Mouse (Mus musculus) forebrain, postnatal 0 days (tissue): Measurements from ENCODE around the gene Fhit. TPM values are rescaled to one million over a fixed set of nuclear protein-coding genes. Genes with fewer than 3 reads are reported as not detected.

Experiments
- ATAC-seq: fragments of 200-750 bp; cut with Nextera tagmentation; 2 replicates; pipeline ENCODE4 v1.8.0; 2017; ENCODE audit warnings: mild to moderate bottlenecking, moderate library complexity
- DNase-seq: peaks from one replicate; pipeline ENCODE4 v3.0.0-alpha.2; 2015
- H3K27ac ChIP-seq: fragments of 300-500 bp; sonication (generic); 2 replicates; pipeline ENCODE4 v1.5.1; 2014; ENCODE audit warnings: low read depth, mild to moderate bottlenecking, antibody characterized with exemption, low read length, moderate library complexity, mixed read lengths
- H3K27me3 ChIP-seq: fragments of 300-500 bp; sonication (generic); 2 replicates; pipeline ENCODE4 v1.6.1; 2014; ENCODE audit warnings: mild to moderate bottlenecking, low read length, mixed read lengths; ENCODE audit not compliant: insufficient read depth
- H3K36me3 ChIP-seq: fragments of 300-500 bp; sonication (generic); 2 replicates; pipeline ENCODE4 v1.6.1; 2014; ENCODE audit warnings: mild to moderate bottlenecking, moderate library complexity; ENCODE audit not compliant: insufficient read depth
- H3K4me1 ChIP-seq: fragments of 300-500 bp; sonication (generic); 2 replicates; pipeline ENCODE4 v1.6.1; 2014; ENCODE audit warnings: antibody characterized with exemption; ENCODE audit not compliant: insufficient read depth
- H3K4me2 ChIP-seq: fragments of 300-500 bp; sonication (generic); 2 replicates; pipeline ENCODE4 v1.6.1; 2014; ENCODE audit warnings: low read depth, mild to moderate bottlenecking, moderate library complexity
- H3K4me3 ChIP-seq: fragments of 300-500 bp; sonication (generic); 2 replicates; pipeline ENCODE4 v1.5.1; 2014; ENCODE audit warnings: low read depth, low read length, mixed read lengths
- H3K9ac ChIP-seq: fragments of 300-500 bp; sonication (generic); 2 replicates; pipeline ENCODE4 v1.6.1; 2014; ENCODE audit warnings: mild to moderate bottlenecking
- H3K9me3 ChIP-seq: fragments of 300-500 bp; sonication (generic); 2 replicates; pipeline ENCODE4 v1.6.1; 2016; ENCODE audit warnings: low read length
- CTCF ChIP-seq: sonication (generic); IDR thresholded peaks from 2 replicates; pipeline ENCODE4 v1.5.1; 2016; ENCODE audit warnings: antibody characterized with exemption, control low read depth, low read depth
- whole genome bisulfite sequencing: fragments of 180-500 bp; shearing (Covaris S2); extraction: QIAGEN DNeasy Blood & Tissue Kit; methylation state at CpG from one replicate; pipeline ENCODE4 v1.1.7; 2014; 5-methylcytosine and 5-hydroxymethylcytosine counted together
- polyA plus RNA-seq: library from polyadenylated mRNA; unstranded; fragments of >200 nt; fragmentation: Nextera tagmentation; extraction: Ambion mirVana; gene quantifications from 2 replicates; pipeline ENCODE4 v1.2.1, GENCODE M21; 2015
- total RNA-seq: library from RNA; depleted of rRNA; stranded (reverse); fragments of >200 nt; gene quantifications from 2 replicates; pipeline ENCODE4 v1.2.3, GENCODE M21; 2014

Fhit gene
- total and polyA plus RNA-seq, 2 experiments from 2014 or later, result 8.0 to 8.9 TPM

DNA sequence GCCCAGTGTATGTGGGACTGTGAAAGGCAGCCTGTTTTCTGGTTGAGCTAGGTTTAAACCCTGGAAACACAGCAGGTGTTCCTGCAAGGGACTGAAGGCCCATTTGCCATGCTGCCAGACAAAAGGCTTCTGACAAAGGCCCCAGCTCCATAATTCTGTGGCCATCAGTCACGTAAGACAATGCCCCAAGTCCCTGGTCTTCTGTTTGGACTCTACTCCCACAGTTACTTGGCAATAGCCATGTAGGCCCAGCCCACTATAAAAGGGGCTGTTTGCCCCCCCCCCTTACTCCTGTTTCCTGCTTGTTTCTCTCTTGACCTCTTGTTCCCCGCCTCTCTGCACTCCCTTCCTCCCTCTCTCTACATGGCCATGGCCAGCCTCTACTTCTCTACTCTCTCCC is 502.5 kb downstream of the Fhit start:
- WGBS, result 55% methylated on average over 2 of the region's 2 CpGs
- DNase-seq, result no peak

DNA sequence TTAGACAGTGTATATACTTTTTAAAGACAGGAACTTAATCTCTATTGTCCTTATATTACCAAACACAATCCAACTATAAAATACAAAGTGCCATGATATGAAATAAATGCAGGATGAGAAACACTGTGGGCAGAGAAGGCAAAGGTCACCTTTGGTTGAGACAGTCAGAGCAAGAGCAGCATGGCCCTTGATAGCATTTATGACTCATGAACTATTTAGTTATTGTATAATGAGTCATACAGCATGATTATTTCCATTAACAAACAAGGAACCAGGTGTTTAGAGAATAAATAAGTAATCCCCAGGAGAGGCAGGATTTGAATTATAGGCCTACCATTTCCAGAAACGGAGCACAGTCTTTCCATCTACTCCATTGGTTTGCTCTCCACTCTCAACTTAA is 503.6 kb downstream of the Fhit start:
- no peaks in the 10 kb centered on the region for H3K9me3 ChIP-seq
- no peak overlapping the region for H3K9ac ChIP-seq
- H3K36me3 ChIP-seq, result no peaks in the 10 kb centered on the region
- ATAC-seq (no peak), DNase-seq (no peak)
- no peaks in the 10 kb centered on the region for H3K4me1 ChIP-seq
- no peak overlapping the region for H3K4me3 ChIP-seq
- WGBS, result 95% methylated on average over 1 of the region's 1 CpGs
- H3K27ac ChIP-seq, result no peak overlapping the region
- TF ChIP-seq CTCF, result no peak
- no peak overlapping the region for H3K4me2 ChIP-seq
- no peaks in the 10 kb centered on the region for H3K27me3 ChIP-seq

More for the DNA sequence above, 502.5 kb downstream of the Fhit start:
- Histone ChIP-seq H3K9me3 (no peaks in the 10 kb centered on the region), H3K4me2 (no peak overlapping the region), H3K27ac (no peak overlapping the region), H3K4me3 (no peak overlapping the region), H3K36me3 (no peaks in the 10 kb centered on the region), H3K9ac (no peak overlapping the region), H3K4me1 (no peaks in the 10 kb centered on the region), H3K27me3 (no peaks in the 10 kb centered on the region)
- ATAC-seq, result no peak
- no peak for TF ChIP-seq CTCF

DNA sequence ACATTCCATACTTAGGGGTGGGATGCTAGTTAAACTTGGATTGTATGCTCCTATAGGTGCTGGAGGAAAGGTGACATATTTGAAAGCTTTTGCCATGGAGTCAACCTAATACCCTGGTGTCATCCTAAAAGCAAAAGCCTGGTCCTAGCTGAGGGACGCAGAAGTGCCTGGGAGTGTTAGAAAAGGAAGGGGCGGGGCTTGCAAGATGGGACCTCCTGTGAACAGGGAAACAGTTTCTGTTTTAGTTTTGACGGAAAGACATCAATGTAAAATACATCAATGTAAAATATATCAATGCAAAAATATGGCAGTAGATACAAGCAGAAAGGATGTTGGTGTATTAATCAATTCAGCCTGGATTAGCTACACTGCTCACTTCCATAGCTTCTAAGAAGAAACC is 504.5 kb downstream of the Fhit start:
- Histone ChIP-seq H3K4me1 (no peaks in the 10 kb centered on the region), H3K36me3 (no peaks in the 10 kb centered on the region), H3K4me3 (no peak overlapping the region), H3K9me3 (no peaks in the 10 kb centered on the region), H3K27me3 (no peaks in the 10 kb centered on the region), H3K9ac (no peak overlapping the region), H3K27ac (no peak overlapping the region), H3K4me2 (no peak overlapping the region)
- ATAC-seq, result no peak
- TF ChIP-seq CTCF, result no peak
- 86% methylated on average over 3 of the region's 3 CpGs for WGBS
- DNase-seq, result no peak

DNA sequence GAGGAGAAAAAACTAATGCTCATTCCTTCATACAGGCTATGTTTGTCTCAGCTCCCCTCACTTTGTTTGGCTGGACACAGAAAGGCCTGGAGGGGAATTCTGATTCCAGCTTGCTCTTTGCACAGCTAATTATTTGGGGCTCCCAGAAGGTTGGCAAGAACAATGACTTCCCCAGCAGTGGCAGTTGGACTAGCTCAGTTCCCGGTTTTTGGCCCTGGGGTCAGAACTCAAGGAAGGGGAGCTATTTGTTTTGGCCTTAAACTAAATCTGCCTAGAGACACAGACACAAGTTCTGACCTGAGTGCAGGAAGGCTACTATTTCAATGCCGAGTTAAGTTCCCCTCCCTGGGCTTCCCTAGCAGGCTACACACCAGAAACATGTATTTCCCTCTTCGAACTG is 506.0 kb downstream of the Fhit start:
- Histone ChIP-seq H3K9me3 (no peaks in the 10 kb centered on the region), H3K27me3 (no peaks in the 10 kb centered on the region), H3K27ac (no peak overlapping the region), H3K4me3 (no peak overlapping the region), H3K4me1 (no peaks in the 10 kb centered on the region), H3K36me3 (no peaks in the 10 kb centered on the region), H3K4me2 (no peak overlapping the region), H3K9ac (no peak overlapping the region)
- TF ChIP-seq CTCF, result no peak
- WGBS, result 42% methylated on average over 3 of the region's 3 CpGs
- no peak for DNase-seq
- no peak for ATAC-seq

DNA sequence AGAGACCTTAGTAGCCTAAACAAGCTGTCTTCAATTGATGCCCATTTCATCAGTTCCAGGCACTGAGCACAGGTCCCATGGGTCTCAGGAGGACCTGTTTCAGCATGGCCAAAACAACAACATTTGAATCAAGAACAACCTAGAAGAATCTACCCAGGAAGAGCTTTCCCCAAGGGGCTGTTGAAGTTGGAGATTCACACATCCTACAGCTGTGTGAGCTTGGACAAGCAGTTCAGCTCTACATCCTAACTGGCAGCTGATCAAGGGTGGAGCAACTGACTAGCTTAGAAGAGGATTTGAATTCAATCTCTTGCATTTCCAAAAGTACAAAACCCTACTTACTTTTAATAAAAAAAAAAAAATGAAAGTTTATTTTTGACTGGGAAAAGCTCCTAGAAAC is 514.0 kb downstream of the Fhit start:
- DNase-seq (no peak), ATAC-seq (no peak)
- Histone ChIP-seq H3K36me3 (no peaks in the 10 kb centered on the region), H3K27me3 (no peaks in the 10 kb centered on the region), H3K9me3 (no peaks in the 10 kb centered on the region), H3K4me3 (no peak overlapping the region), H3K4me1 (no peaks in the 10 kb centered on the region), H3K27ac (no peak overlapping the region), H3K9ac (no peak overlapping the region), H3K4me2 (no peak overlapping the region)
- TF ChIP-seq CTCF, result no peak

DNA sequence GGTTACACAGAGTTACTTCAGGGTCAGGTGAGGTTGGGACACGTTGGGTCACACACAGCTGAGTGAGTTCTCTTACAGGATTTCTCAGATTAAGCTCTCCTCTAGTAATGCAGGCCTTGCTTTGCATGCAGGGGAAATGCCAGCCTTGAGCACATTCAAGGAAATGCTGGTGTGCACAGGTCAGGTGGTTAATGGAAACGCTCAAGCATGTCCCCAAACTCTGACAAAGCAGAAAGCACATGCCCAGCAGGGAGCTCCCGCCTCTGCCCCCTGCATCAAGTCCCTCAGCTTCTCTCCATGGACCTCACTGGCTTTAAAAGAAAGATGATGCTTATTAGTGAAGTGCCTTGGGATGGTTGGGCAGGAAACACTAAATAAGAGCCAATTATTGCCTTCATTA is 530.1 kb downstream of the Fhit start:
- 31% methylated on average over 3 of the region's 3 CpGs for WGBS
- Histone ChIP-seq H3K4me1 (0 out of 2 replicates have a peak, but pooled peaks cover 4% of the 10 kb centered on the region), H3K36me3 (no peaks in the 10 kb centered on the region), H3K4me2 (no peak overlapping the region), H3K9me3 (no peaks in the 10 kb centered on the region), H3K27ac (no peak overlapping the region), H3K27me3 (no peaks in the 10 kb centered on the region), H3K4me3 (no peak overlapping the region), H3K9ac (no peak overlapping the region)
- no peak for DNase-seq
- no peak for ATAC-seq
- TF ChIP-seq CTCF, result no peak

DNA sequence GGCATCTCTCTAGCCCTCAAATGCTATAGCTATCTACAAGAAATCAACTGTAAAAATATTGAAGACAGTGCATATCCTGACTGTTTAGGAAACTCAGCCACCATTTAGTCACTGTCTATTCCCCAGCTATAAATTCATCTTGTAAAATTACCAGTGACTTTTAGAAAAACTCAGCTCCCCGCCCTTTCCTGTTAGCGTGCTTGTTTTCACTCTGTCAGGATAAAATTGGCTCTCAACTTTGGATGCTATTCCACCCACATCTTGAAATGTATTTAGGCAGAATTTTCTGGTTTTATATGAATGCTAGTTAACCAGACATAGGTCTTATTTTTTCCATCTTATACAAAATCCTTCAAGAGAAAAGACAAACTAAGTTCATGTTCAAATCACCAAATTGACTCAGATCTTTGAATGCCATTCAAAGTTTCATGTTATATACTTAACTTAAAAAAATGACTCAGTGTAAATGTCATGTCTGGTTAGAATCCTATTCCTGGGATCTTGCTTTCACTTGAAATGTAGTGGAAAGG is 530.9 kb downstream of the Fhit start:
- Histone ChIP-seq H3K27me3 (no peaks in the 10 kb centered on the region), H3K9me3 (no peaks in the 10 kb centered on the region), H3K36me3 (no peaks in the 10 kb centered on the region), H3K27ac (no peak overlapping the region), H3K4me3 (no peak overlapping the region), H3K9ac (no peak overlapping the region), H3K4me2 (no peak overlapping the region), H3K4me1 (0 out of 2 replicates have a peak, but pooled peaks cover 4% of the 10 kb centered on the region)
- DNase-seq (peak; percentile 46), ATAC-seq (peak; percentile 50; the same call in 1 of the 2 replicates)
- no peak for TF ChIP-seq CTCF
- 78% methylated on average over 2 of the region's 2 CpGs for WGBS
